Mouse (Mus musculus) kidney, embryonic 16.5 days (tissue): ENCODE results near the gene Smarca4. TPM values are rescaled to one million over a fixed set of nuclear protein-coding genes. Genes with fewer than 3 reads are reported as not detected.
A peak's percentile ranks its signal among the peaks of the same experiment; 100 is the strongest.

Source experiments
- ATAC-seq: fragments of 200-750 bp; cut with Nextera tagmentation; 2 replicates; pipeline ENCODE4 v1.8.0; 2017; ENCODE audit warnings: moderate TSS enrichment; ENCODE audit not compliant: low FRiP score, low TSS enrichment
- H3K27ac ChIP-seq: fragments of 300-500 bp; sonication (generic); 2 replicates; pipeline ENCODE4 v1.5.1; 2014; ENCODE audit warnings: low read length
- H3K27me3 ChIP-seq: fragments of 300-500 bp; sonication (generic); 2 replicates; pipeline ENCODE4 v1.6.1; 2014; ENCODE audit warnings: low read length, control low read depth, mixed read lengths; ENCODE audit not compliant: insufficient read depth
- H3K36me3 ChIP-seq: fragments of 300-500 bp; sonication (generic); 2 replicates; pipeline ENCODE4 v1.6.1; 2014; ENCODE audit warnings: low read length, control low read depth, mixed read lengths; ENCODE audit not compliant: insufficient read depth
- H3K4me1 ChIP-seq: fragments of 300-500 bp; sonication (generic); 2 replicates; pipeline ENCODE4 v1.6.1; 2014; ENCODE audit warnings: low read length, control low read depth, mixed read lengths; ENCODE audit not compliant: insufficient read depth
- H3K4me2 ChIP-seq: fragments of 300-500 bp; sonication (generic); replicated peaks from 2 replicates; pipeline ENCODE4 v1.6.1; 2014; ENCODE audit warnings: low read depth, low read length
- H3K4me3 ChIP-seq: fragments of 300-500 bp; sonication (generic); 2 replicates; pipeline ENCODE4 v1.5.1; 2014; ENCODE audit warnings: mild to moderate bottlenecking, low read length
- H3K9ac ChIP-seq: fragments of 300-500 bp; sonication (generic); replicated peaks from 2 replicates; pipeline ENCODE4 v1.6.1; 2014; ENCODE audit warnings: low read length
- H3K9me3 ChIP-seq: fragments of 300-500 bp; sonication (generic); 2 replicates; pipeline ENCODE4 v1.6.1; 2016; ENCODE audit warnings: low read length, control low read depth
- WGBS: fragments of 180-500 bp; shearing (Covaris S2); extraction: QIAGEN DNeasy Blood & Tissue Kit; methylation state at CpG from one replicate; pipeline ENCODE4 v1.1.7; 2014; 5-methylcytosine and 5-hydroxymethylcytosine counted together
- polyA plus RNA-seq: library from polyadenylated mRNA; unstranded; fragments of >200 nt; fragmentation: Nextera tagmentation; extraction: Ambion mirVana; gene quantifications from 2 replicates; pipeline ENCODE4 v1.2.1, GENCODE M21; 2015

Gene Smarca4
- polyA plus RNA-seq, 1 experiment from 2014 or later: 91.2 TPM

DNA sequence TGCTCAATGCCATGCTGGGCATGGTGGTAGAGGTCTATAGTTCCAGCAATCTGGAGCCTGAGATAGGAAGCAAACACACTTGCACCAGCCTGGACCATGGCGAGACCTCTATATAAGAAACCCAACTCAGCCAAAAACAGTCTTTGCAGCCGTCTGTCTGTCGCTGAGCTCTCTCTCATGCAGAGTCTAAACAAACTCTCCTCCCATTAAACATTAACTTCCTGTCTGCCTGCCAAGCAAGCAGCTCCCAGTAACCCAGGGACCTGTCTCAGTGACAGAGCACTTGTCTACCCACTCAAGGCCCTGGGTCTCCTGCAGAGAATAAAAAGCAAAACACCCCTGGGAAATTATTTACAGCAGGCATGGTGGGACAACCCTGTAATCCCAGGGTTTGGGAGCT is 120.6 kb downstream of the Smarca4 start:
- Histone ChIP-seq H3K4me3 (no peak overlapping the region), H3K36me3 (peaks cover 88% of the 10 kb centered on the region), H3K4me2 (no peak overlapping the region), H3K27me3 (no peaks in the 10 kb centered on the region), H3K9me3 (no peaks in the 10 kb centered on the region), H3K4me1 (no peaks in the 10 kb centered on the region), H3K27ac (no peak overlapping the region), H3K9ac (no peak overlapping the region)
- ATAC-seq: peak; percentile 60; the same call in 1 of the 2 replicates
- 56% methylated on average over 3 of the region's 3 CpGs for WGBS

DNA sequence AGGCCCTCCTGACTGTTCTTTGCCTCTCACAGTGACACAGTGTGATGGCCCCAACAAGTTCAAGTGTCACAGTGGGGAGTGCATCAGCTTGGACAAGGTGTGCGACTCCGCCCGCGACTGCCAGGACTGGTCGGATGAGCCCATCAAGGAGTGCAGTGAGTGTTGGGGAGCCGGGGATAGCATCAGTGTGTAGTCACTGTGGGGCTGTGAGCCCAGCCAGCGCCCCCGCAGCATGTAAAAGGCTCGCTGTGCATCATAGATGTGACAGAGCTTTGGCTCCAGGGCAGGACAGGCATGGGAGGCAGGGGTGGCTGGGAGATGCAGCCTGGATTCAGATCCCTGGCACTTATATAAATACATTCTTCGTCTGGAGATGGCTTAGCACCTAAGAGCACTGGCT is 121.2 kb downstream of the Smarca4 start:
- no peaks in the 10 kb centered on the region for H3K4me1 ChIP-seq
- WGBS: 94% methylated on average over 10 of the region's 10 CpGs

GRCm38 (mm10) chr9:21738776-21739175 is 122.8 kb downstream of the Smarca4 start:
- 86% methylated on average over 7 of the region's 7 CpGs for WGBS
- Histone ChIP-seq H3K27me3 (no peaks in the 10 kb centered on the region), H3K9ac (no peak overlapping the region), H3K4me2 (no peak overlapping the region), H3K36me3 (peaks cover 84% of the 10 kb centered on the region), H3K4me3 (no peak overlapping the region), H3K27ac (no peak overlapping the region), H3K9me3 (no peaks in the 10 kb centered on the region), H3K4me1 (no peaks in the 10 kb centered on the region)
- no peak for ATAC-seq

More for the DNA sequence above, 121.2 kb downstream of the Smarca4 start:
- Histone ChIP-seq H3K36me3 (peaks cover 92% of the 10 kb centered on the region), H3K27me3 (no peaks in the 10 kb centered on the region), H3K9ac (no peak overlapping the region), H3K4me2 (no peak overlapping the region), H3K9me3 (no peaks in the 10 kb centered on the region), H3K4me3 (no peak overlapping the region), H3K27ac (no peak overlapping the region)
- no peak for ATAC-seq

GRCm38 (mm10) chr9:21740427-21740826 is 124.5 kb downstream of the Smarca4 start:
- Histone ChIP-seq H3K4me2 (no peak overlapping the region), H3K4me3 (no peak overlapping the region), H3K9ac (no peak overlapping the region), H3K9me3 (no peaks in the 10 kb centered on the region), H3K27ac (no peak overlapping the region), H3K36me3 (peaks cover 83% of the 10 kb centered on the region), H3K27me3 (no peaks in the 10 kb centered on the region), H3K4me1 (no peaks in the 10 kb centered on the region)
- 97% methylated on average over 14 of the region's 14 CpGs for WGBS
- ATAC-seq: no peak

DNA sequence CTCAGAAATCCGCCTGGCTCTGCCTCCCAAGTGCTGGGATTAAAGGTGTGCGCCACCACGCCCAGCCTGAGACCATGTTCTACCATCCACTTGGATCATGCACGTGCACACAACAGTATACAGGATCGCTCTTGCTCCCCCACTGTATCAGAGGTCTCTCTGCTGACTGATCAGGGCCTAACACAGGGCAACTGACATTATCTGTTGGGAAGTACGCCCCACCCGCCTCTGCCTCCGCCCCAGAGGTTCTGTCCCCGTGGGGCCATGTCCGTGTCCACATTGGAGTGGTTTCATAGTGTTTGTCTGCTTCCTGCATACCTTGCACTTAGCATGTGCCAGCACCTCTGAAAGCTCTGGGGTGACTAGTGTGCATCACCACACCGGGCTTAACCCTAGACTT is 125.5 kb downstream of the Smarca4 start:
- no peaks in the 10 kb centered on the region for H3K4me1 ChIP-seq
- no peak overlapping the region for H3K27ac ChIP-seq
- ATAC-seq: no peak
- peaks cover 85% of the 10 kb centered on the region for H3K36me3 ChIP-seq
- H3K9me3 ChIP-seq: no peaks in the 10 kb centered on the region
- no peak overlapping the region for H3K4me2 ChIP-seq
- 97% methylated on average over 11 of the region's 11 CpGs for WGBS
- no peaks in the 10 kb centered on the region for H3K27me3 ChIP-seq
- no peak overlapping the region for H3K4me3 ChIP-seq
- no peak overlapping the region for H3K9ac ChIP-seq

- Histone ChIP-seq H3K27me3 (no peaks in the 10 kb centered on the region), H3K4me1 (peaks cover 10% of the 10 kb centered on the region), H3K9ac (no peak overlapping the region), H3K4me2 (no peak overlapping the region), H3K36me3 (peaks cover 60% of the 10 kb centered on the region), H3K27ac (no peak overlapping the region), H3K4me3 (no peak overlapping the region), H3K9me3 (no peaks in the 10 kb centered on the region)
- 87% methylated on average over 3 of the region's 3 CpGs for WGBS
- ATAC-seq: no peak
Observed at GRCm38 (mm10) chr9:21747238-21747774, 131.3 kb downstream of the Smarca4 start.

DNA sequence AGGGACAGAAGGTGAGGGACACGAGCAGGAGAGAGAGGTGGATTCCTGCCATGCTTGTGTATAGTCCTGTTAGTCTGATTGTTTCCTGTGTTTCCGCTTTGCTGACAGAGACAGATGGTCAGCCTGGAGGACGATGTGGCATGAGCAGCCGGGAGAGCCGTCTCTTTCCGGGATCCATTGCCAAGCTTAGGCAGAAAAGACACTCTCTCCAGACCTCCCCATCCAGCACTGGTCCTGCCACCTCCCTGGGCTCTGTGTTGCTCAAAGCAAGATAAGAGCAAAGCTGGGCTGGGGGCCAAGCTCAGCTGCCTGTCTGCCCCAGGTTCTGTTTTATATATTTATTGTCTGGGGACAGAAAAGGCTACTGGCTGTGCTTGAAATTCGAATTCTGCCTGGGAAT is 132.1 kb downstream of the Smarca4 start:
- 45% methylated on average over 7 of the region's 7 CpGs for WGBS

GRCm38 (mm10) chr9:21748491-21748890 is 132.5 kb downstream of the Smarca4 start:
- peak overlapping the region; percentile 57; the same call in 1 of the 2 replicates for H3K27ac ChIP-seq
- H3K4me2 ChIP-seq: no peak overlapping the region
- no peak overlapping the region for H3K4me3 ChIP-seq
- no peaks in the 10 kb centered on the region for H3K27me3 ChIP-seq
- H3K9me3 ChIP-seq: no peaks in the 10 kb centered on the region
- peaks cover 21% of the 10 kb centered on the region for H3K4me1 ChIP-seq
- 76% methylated on average over 10 of the region's 10 CpGs for WGBS
- peak overlapping the region; percentile 7; the same call in 1 of the 2 replicates for H3K9ac ChIP-seq
- ATAC-seq: no peak
- H3K36me3 ChIP-seq: peaks cover 53% of the 10 kb centered on the region

More for the DNA sequence above, 132.1 kb downstream of the Smarca4 start:
- Histone ChIP-seq H3K36me3 (peaks cover 54% of the 10 kb centered on the region), H3K4me3 (no peak overlapping the region), H3K4me1 (peaks cover 17% of the 10 kb centered on the region), H3K9me3 (no peaks in the 10 kb centered on the region), H3K27ac (peak overlapping the region; percentile 57; the same call in 1 of the 2 replicates), H3K27me3 (no peaks in the 10 kb centered on the region), H3K9ac (no peak overlapping the region), H3K4me2 (no peak overlapping the region)
- peak; percentile 33; the same call in 1 of the 2 replicates for ATAC-seq

DNA sequence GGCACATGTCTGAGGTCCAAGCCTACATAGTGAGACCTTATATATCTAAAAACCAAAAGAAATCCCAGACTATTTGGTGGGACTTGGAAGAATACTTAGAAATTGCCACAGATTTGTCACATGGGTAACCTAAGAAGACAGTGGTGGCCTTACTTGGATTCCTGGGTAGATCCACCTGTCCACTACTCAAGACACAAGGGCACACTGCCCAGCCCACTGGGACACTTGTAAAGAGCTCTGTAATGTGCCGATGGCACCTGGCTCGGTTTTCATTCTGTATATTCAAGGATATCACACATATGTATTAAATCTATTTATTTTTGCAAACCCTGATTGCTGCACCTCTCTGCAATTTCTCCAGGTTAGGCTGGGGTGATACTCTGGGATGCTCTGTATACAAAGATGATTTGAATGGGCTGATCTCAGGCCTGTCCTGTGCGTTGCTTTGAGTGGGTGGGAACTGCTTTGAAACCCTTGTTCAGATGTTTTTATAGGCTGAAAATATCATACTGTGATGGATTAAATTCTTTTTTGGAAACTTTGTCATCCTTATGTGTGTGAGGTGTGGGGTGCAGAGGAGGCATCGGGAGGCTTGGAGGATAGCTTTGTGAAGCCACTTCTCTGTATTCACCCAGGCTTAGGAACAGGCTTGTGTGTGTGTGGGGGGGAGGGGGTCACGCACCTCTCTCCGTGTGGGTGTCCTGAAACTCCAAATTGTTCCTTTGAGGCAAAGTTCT is 133.6 kb downstream of the Smarca4 start:
- Histone ChIP-seq H3K27ac (no peak overlapping the region), H3K9me3 (no peaks in the 10 kb centered on the region), H3K4me2 (no peak overlapping the region), H3K4me3 (no peak overlapping the region), H3K27me3 (no peaks in the 10 kb centered on the region), H3K36me3 (peaks cover 46% of the 10 kb centered on the region), H3K9ac (no peak overlapping the region), H3K4me1 (peaks cover 32% of the 10 kb centered on the region)
- WGBS: 89% methylated on average over 6 of the region's 6 CpGs
- ATAC-seq: no peak

DNA sequence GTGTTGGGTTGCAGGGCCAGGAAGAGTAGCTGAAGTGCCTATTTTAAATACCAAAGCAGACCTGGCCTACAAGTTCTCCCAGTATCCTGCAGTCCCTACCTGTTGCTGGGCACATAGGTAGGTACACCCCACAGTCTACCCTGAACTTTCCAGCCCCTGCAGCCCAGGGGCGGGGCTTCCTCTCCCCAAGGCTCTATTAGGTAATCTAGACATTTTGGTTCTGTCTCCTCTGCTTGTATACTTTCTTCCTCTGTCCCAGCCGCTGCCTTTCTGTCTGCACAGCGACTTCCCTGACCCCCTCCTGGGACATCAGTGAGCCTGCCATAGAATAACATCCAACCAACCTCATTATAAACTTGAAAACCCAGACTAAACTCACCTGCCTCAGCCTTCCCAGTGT is 134.4 kb downstream of the Smarca4 start:
- H3K9me3 ChIP-seq: no peaks in the 10 kb centered on the region
- WGBS: 77% methylated on average over 3 of the region's 3 CpGs
- no peak overlapping the region for H3K9ac ChIP-seq
- H3K27me3 ChIP-seq: no peaks in the 10 kb centered on the region
- peaks cover 36% of the 10 kb centered on the region for H3K4me1 ChIP-seq
- ATAC-seq: no peak
- no peak overlapping the region for H3K27ac ChIP-seq
- peaks cover 43% of the 10 kb centered on the region for H3K36me3 ChIP-seq
- H3K4me2 ChIP-seq: no peak overlapping the region
- H3K4me3 ChIP-seq: no peak overlapping the region
